Mouse (Mus musculus): Measurements from ENCODE around the gene Nyap2. TPM values are rescaled to one million over a fixed set of nuclear protein-coding genes. Genes with fewer than 3 reads are reported as not detected.

The Nyap2 gene
- polyA plus RNA-seq, 1 experiment from 2014 or later, result 0.04 TPM

DNA sequence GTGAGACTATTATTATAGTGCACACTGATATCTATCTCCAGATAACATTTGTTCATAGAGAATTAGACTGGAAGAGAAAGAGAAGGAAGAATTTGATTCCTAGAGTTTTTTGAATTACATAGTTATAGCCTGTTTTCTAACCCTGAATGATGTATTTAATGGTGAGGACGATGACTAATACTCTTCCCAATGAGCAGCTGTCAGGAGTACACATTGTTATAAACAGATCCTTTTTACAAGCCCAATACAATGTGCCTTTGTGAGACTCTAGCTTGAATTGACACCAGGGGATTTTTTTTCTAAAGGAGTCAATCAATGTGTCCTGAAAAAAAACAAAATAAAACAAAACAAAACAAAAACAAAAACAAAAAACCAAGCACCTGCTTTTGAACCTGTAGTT, 22.2 kb downstream of the Nyap2 start:
- ATAC-seq (ENCODE audit: low FRiP score, low read depth), result no peak
- Histone ChIP-seq H3K4me2 (replicated peaks) (no peak overlapping the region), H3K9me3 (no peaks in the 10 kb centered on the region), H3K27me3 (no peaks in the 10 kb centered on the region), H3K9ac (no peak overlapping the region), H3K36me3 (no peaks in the 10 kb centered on the region), H3K4me3 (no peak overlapping the region), H3K4me1 (no peaks in the 10 kb centered on the region), H3K27ac (no peak overlapping the region)
- 75% methylated on average over 1 of the region's 1 CpGs for WGBS

DNA sequence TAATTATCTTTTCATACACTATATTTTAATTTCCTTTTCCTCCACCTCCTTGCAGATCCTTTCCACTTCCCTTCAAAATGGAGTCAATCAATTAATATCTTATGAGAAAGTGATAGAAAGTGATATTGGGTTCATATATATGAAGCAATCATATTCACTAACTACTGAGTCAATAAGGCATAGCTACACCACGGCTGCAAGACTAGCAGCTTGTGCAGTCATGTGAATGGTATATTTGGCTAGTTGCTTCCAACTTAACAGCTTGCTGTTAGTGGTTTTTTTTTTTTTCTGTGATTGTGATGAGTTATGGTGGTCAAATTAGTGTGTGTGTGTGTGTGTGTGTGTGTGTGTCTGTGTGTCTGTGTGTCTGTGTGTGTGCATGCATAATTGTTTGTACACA, 25.0 kb downstream of the Nyap2 start:
- no peaks in the 10 kb centered on the region for H3K36me3 ChIP-seq
- no peak overlapping the region for H3K27ac ChIP-seq
- no peak for ATAC-seq (ENCODE audit: low FRiP score, low read depth)
- H3K9me3 ChIP-seq, result no peaks in the 10 kb centered on the region
- no peak overlapping the region for H3K4me3 ChIP-seq
- 78% methylated on average over 1 of the region's 1 CpGs for WGBS
- H3K9ac ChIP-seq, result no peak overlapping the region
- H3K4me1 ChIP-seq, result no peaks in the 10 kb centered on the region
- H3K4me2 ChIP-seq (replicated peaks), result no peak overlapping the region
- no peaks in the 10 kb centered on the region for H3K27me3 ChIP-seq

DNA sequence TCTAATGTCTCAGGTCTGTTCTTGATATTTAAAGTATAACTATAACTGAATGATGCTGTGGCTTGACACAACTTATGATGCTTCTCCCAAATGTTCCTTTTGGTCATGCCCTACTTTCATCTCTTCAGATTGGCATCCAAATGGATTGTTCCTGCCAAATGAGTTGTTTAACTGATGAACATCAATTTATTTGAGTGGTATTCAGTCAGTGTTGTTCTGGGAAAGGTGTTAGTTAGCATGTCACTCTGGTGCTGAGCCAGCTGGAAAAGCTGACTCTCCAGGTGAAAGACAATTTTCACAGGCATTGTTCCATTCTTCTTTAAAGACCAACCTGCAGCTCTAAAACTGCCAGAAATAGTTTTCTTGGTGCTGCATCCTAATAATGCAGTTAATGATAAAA, 43.0 kb downstream of the Nyap2 start:
- H3K4me3 ChIP-seq, result no peak overlapping the region

DNA sequence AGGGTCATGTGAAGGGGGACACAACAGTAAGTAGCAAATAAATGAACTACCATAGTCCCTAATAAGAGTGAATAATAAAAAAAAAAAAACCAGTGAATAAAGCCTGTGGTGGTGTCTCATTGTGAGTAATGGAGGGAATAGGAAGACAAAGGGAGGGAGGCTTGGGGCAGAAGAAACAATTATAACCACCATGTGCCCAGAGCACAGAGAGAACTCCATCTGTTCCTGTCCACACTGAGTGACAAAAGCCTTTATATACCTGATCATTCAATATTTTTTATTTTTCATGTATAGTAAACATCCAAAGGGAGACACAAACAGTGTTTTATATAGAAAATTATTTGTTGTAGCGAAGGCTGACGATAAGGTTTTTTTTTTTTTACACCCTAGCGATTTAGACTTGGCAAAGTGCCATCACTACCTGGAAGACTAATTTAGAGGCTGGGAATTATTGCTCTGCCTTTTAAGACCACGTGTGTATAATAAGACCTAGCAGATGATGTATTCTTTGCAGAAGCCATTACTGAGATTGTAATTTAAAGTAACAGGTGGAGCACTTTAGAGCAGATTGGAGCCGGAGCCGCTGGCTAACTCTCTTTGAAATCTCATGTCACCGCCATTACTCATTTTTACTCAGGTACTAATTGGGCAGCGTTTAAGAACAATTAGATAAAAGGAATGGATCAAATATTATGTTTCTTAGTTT, 55.4 kb downstream of the Nyap2 start:
- WGBS, result 40% methylated on average over 8 of the region's 8 CpGs
- H3K4me3 ChIP-seq, result no peak overlapping the region
- no peak overlapping the region for H3K27ac ChIP-seq
- no peaks in the 10 kb centered on the region for H3K36me3 ChIP-seq
- H3K27me3 ChIP-seq, result no peaks in the 10 kb centered on the region
- H3K4me1 ChIP-seq, result no peaks in the 10 kb centered on the region
- H3K4me2 ChIP-seq (replicated peaks), result no peak overlapping the region
- no peak for ATAC-seq (ENCODE audit: low FRiP score, low read depth)
- H3K9me3 ChIP-seq, result no peaks in the 10 kb centered on the region
- H3K9ac ChIP-seq, result no peak overlapping the region

More for the DNA sequence above, 43.0 kb downstream of the Nyap2 start:
- H3K36me3 ChIP-seq, result no peaks in the 10 kb centered on the region
- no peak overlapping the region for H3K27ac ChIP-seq
- no peak for ATAC-seq (ENCODE audit: low FRiP score, low read depth)
- H3K9ac ChIP-seq, result no peak overlapping the region
- no peaks in the 10 kb centered on the region for H3K4me1 ChIP-seq
- no peaks in the 10 kb centered on the region for H3K9me3 ChIP-seq
- H3K27me3 ChIP-seq, result no peaks in the 10 kb centered on the region
- no peak overlapping the region for H3K4me2 ChIP-seq (replicated peaks)

DNA sequence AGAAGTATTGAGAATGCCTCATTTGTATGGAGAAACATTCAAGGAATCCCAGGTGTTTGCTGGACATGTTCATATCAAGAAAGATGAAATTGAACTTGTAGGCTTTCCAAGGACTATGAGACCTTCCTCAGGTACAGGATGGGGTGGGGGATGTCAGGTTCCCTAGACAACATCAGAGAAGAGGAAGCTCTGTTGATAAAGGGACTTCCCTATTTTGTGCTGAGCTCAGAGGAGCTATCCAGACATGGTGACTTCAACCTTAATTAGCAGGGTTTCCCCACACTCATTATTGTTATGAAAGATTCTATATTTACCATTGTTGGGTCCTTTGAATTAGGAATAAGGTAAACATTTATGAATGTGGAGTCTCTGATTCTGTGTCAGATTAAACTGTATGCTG, 67.1 kb downstream of the Nyap2 start:
- no peak overlapping the region for H3K9ac ChIP-seq
- H3K4me3 ChIP-seq, result no peak overlapping the region
- H3K4me2 ChIP-seq (replicated peaks), result no peak overlapping the region
- H3K4me1 ChIP-seq, result no peaks in the 10 kb centered on the region
- no peak overlapping the region for H3K27ac ChIP-seq
- no peaks in the 10 kb centered on the region for H3K27me3 ChIP-seq
- no peak for ATAC-seq (ENCODE audit: low FRiP score, low read depth)
- H3K9me3 ChIP-seq, result no peaks in the 10 kb centered on the region
- no peaks in the 10 kb centered on the region for H3K36me3 ChIP-seq

DNA sequence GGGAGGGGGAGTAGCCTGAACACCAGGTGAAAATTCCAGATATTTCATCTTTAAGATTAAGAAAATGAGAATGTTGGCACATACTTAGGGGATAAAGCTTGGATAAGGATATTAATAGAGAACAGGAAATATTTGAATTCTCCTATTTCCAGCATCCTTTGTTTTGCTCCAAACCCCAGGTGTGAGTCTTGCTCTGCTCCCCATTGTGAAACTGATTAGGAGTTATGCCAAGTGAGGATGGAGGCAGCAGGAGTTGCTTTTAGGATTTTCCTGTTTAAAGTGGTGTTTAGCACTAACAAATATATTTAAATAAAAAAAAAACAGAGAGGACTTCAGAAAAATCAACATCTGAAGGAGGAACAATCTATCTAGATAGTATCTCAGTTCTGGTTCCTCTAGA, 68.8 kb downstream of the Nyap2 start:
- Histone ChIP-seq H3K4me1 (no peaks in the 10 kb centered on the region), H3K9ac (no peak overlapping the region), H3K9me3 (no peaks in the 10 kb centered on the region), H3K27ac (no peak overlapping the region), H3K4me2 (replicated peaks) (no peak overlapping the region), H3K36me3 (no peaks in the 10 kb centered on the region), H3K27me3 (no peaks in the 10 kb centered on the region), H3K4me3 (no peak overlapping the region)
- no peak for ATAC-seq (ENCODE audit: low FRiP score, low read depth)

DNA sequence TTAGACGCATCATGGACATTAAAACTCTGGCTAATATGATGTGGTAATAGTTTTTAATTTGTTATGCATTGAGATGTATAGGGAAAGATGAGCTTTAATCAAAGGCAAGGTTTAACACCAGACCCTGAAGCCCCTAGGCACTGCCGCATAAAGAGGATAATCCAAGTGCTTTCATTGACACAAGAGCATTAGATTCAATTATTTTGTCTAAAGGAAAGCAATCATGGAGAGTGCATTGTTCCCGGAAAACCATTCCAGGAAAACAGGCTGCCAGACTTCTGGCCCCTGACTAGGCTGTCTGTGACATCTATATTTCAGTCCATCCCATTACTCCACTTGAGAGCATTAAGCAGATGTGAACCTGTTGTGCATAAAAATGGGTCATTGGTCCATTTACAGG, 92.5 kb downstream of the Nyap2 start:
- Histone ChIP-seq H3K27me3 (no peaks in the 10 kb centered on the region), H3K9ac (no peak overlapping the region), H3K36me3 (no peaks in the 10 kb centered on the region), H3K9me3 (no peaks in the 10 kb centered on the region), H3K4me3 (no peak overlapping the region), H3K4me1 (no peaks in the 10 kb centered on the region), H3K4me2 (replicated peaks) (no peak overlapping the region), H3K27ac (no peak overlapping the region)
- WGBS, result 79% methylated on average over 3 of the region's 3 CpGs
- ATAC-seq (ENCODE audit: low FRiP score, low read depth), result no peak

DNA sequence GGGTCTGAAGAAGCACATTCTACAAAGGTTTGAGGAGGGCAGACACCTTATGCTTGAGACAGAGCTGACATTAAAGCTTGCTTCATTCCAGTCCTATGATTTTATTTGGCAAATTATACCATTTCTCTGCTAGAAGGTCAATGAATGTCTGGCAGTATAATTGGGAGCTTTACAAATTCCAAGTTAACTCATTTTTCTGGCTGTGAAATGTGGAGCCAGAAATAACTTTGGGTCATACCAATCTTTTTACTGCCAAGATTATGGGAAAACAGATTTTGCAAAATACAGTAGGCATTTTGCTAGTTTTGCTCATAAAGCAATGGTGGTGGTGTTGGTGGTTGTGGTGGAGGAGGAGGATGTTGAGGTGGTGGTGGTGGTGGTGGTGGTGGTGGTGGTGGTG, 96.0 kb downstream of the Nyap2 start:
- Histone ChIP-seq H3K4me3 (no peak overlapping the region), H3K27me3 (no peaks in the 10 kb centered on the region), H3K36me3 (no peaks in the 10 kb centered on the region), H3K9me3 (no peaks in the 10 kb centered on the region), H3K4me2 (replicated peaks) (no peak overlapping the region), H3K9ac (no peak overlapping the region), H3K27ac (no peak overlapping the region), H3K4me1 (no peaks in the 10 kb centered on the region)
- no peak for ATAC-seq (ENCODE audit: low FRiP score, low read depth)

DNA sequence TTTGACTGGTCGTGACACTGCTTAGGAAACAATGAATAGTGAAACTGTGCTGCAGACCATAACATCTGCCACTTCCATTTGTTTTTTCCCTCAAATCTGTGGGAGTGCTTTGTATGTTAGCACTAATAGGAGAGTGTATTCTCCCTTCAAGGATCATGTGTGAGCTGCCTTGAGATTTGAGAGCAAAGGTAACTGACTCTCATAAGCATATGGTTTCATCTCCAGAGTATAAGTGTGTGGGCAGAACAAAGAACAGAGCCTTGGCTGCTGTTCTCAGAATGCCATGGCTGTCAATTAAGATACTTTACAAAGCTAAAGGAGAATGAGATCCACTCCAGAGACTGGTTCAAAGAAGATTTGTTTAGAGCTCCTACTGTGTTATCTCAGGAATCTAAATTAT, 96.6 kb downstream of the Nyap2 start:
- H3K9ac ChIP-seq, result no peak overlapping the region
- no peaks in the 10 kb centered on the region for H3K36me3 ChIP-seq
- no peaks in the 10 kb centered on the region for H3K9me3 ChIP-seq
- no peaks in the 10 kb centered on the region for H3K27me3 ChIP-seq
- WGBS, result 74% methylated on average over 1 of the region's 1 CpGs
- H3K4me1 ChIP-seq, result no peaks in the 10 kb centered on the region
- H3K27ac ChIP-seq, result no peak overlapping the region
- H3K4me3 ChIP-seq, result no peak overlapping the region
- ATAC-seq (ENCODE audit: low FRiP score, low read depth), result no peak
- no peak overlapping the region for H3K4me2 ChIP-seq (replicated peaks)

DNA sequence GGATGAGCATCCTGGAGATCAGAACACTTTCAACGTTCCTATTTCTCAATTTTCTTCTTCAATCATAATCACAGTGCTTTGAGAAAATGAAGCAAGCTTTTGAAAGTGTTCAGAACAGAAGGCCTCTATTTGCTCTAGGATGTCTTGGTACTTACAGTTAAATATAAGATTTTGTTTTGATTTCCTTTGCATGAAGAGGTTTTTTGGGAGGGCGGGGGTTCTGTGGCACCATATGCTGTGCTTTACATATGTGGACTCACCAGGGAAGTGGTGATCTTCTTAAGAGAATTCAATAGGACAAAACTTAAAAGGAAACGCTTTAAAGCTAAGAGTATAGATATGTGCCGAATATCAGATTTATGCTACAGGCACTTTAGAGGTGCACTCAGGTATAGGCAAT, 103.0 kb downstream of the Nyap2 start:
- Histone ChIP-seq H3K9me3 (no peaks in the 10 kb centered on the region), H3K36me3 (no peaks in the 10 kb centered on the region), H3K9ac (no peak overlapping the region), H3K4me3 (no peak overlapping the region), H3K27ac (no peak overlapping the region), H3K4me2 (replicated peaks) (no peak overlapping the region), H3K27me3 (no peaks in the 10 kb centered on the region), H3K4me1 (no peaks in the 10 kb centered on the region)
- 92% methylated on average over 4 of the region's 4 CpGs for WGBS
- ATAC-seq (ENCODE audit: low FRiP score, low read depth), result no peak

DNA sequence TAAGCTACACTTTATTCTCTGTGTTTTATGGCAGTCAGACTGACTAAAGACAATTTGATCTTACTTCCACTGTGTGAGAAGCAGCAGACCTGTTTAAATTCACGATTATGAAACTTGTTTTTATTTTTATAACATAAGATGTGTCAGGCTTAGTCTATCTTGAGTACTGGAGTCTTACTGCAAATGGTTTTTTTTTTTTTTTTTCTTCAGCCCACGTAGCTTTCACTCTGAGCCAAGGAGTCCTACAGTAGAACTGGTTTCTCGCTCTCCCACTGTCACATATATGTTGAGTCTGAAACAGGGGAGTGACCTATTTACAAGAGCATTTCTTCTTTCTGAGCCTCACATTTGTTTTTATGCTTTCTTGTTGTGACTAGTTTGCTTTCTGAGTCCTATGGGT, 103.9 kb downstream of the Nyap2 start:
- Histone ChIP-seq H3K4me1 (no peaks in the 10 kb centered on the region), H3K27me3 (no peaks in the 10 kb centered on the region), H3K36me3 (no peaks in the 10 kb centered on the region), H3K4me3 (no peak overlapping the region), H3K9me3 (no peaks in the 10 kb centered on the region), H3K4me2 (replicated peaks) (no peak overlapping the region), H3K9ac (no peak overlapping the region), H3K27ac (no peak overlapping the region)
- WGBS, result 72% methylated on average over 3 of the region's 3 CpGs
- ATAC-seq (ENCODE audit: low FRiP score, low read depth), result no peak

DNA sequence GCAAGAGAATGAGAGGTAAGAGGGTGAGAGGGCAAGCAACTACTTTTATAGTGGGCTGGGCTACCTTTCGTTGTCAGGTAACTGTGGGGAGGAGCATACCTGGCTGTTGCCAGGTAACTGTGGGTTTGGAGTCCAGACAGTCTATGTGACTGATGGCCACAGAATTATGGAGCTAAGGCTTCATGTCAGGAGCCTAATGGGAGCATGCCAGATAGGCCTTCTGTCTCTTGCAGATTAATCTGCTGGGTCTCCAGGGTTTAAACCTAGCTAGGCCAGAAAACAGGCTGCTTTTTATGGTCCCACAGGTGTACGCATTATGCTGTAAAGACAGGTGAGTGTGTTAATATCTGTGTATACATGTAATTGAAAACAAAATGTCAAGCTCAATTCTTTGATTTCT, 132.8 kb downstream of the Nyap2 start:
- Histone ChIP-seq H3K9ac (no peak overlapping the region), H3K4me3 (no peak overlapping the region), H3K27me3 (no peaks in the 10 kb centered on the region), H3K4me1 (no peaks in the 10 kb centered on the region), H3K4me2 (replicated peaks) (no peak overlapping the region), H3K27ac (no peak overlapping the region), H3K9me3 (no peaks in the 10 kb centered on the region), H3K36me3 (no peaks in the 10 kb centered on the region)
- WGBS, result 89% methylated on average over 2 of the region's 2 CpGs
- no peak for ATAC-seq (ENCODE audit: low FRiP score, low read depth)

DNA sequence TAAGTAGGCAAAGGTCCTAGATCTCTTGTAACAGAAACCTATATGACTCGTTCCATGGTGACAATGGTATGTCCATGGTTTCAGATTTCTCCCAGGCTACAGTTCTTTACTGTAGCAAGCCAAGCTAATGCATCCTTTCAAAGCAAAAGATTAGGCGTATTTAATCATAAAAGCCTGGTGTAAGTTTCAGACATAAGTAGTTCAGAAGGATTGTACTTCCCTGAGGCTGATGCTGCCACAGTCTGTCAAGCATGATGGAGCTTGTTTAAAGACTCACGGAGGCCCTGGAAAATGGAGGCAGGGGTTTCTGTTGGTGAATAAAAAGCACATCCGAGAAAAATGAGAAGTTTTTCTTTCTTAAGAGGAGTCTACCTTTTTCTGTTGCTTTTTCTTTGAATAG, 134.7 kb downstream of the Nyap2 start:
- no peak for ATAC-seq (ENCODE audit: low FRiP score, low read depth)

More for the DNA sequence above, 134.7 kb downstream of the Nyap2 start:
- H3K9ac ChIP-seq, result no peak overlapping the region
- H3K36me3 ChIP-seq, result no peaks in the 10 kb centered on the region
- H3K4me1 ChIP-seq, result no peaks in the 10 kb centered on the region
- H3K4me3 ChIP-seq, result no peak overlapping the region
- H3K4me2 ChIP-seq (replicated peaks), result no peak overlapping the region
- no peak overlapping the region for H3K27ac ChIP-seq
- 63% methylated on average over 4 of the region's 4 CpGs for WGBS
- H3K27me3 ChIP-seq, result no peaks in the 10 kb centered on the region
- no peaks in the 10 kb centered on the region for H3K9me3 ChIP-seq

Data from limb, embryonic 13.5 days (tissue).